Mouse (Mus musculus): ENCODE measurements around the gene Smad6. TPM values are rescaled to one million over a fixed set of nuclear protein-coding genes. Genes with fewer than 3 reads are reported as not detected.

The Smad6 gene
- total RNA-seq, 2 experiments from 2014 or later = 0.96 to 1.3 TPM

- ATAC-seq (ENCODE audit: poor library complexity, severe bottlenecking) = peak; percentile 83
Observed at GRCm38 (mm10) chr9:64022562-64023366, 905 bp upstream of the Smad6 start.

GRCm38 (mm10) chr9:64021319-64021850, 474 bp downstream of the Smad6 start:
- no peak for ATAC-seq (ENCODE audit: poor library complexity, severe bottlenecking)

GRCm38 (mm10) chr9:64020606-64021318, 1.1 kb downstream of the Smad6 start:
- ATAC-seq (ENCODE audit: poor library complexity, severe bottlenecking) = no peak

- ATAC-seq (ENCODE audit: poor library complexity, severe bottlenecking) = no peak
Observed at GRCm38 (mm10) chr9:64020171-64020605, 1.7 kb downstream of the Smad6 start.

GRCm38 (mm10) chr9:64019036-64019886, 2.6 kb downstream of the Smad6 start:
- no peak for ATAC-seq (ENCODE audit: poor library complexity, severe bottlenecking)

- ATAC-seq (ENCODE audit: poor library complexity, severe bottlenecking) = no peak
Observed at GRCm38 (mm10) chr9:64017861-64018793, 3.7 kb downstream of the Smad6 start.

- ATAC-seq (ENCODE audit: poor library complexity, severe bottlenecking) = no peak
Observed at GRCm38 (mm10) chr9:64016648-64017400, 5.0 kb downstream of the Smad6 start.

- ATAC-seq (ENCODE audit: poor library complexity, severe bottlenecking) = no peak
Observed at GRCm38 (mm10) chr9:64016092-64016491, 5.8 kb downstream of the Smad6 start.

GRCm38 (mm10) chr9:64014801-64015200, 7.1 kb downstream of the Smad6 start:
- ATAC-seq (ENCODE audit: poor library complexity, severe bottlenecking) = no peak

- ATAC-seq (ENCODE audit: poor library complexity, severe bottlenecking) = no peak
Observed at GRCm38 (mm10) chr9:64011356-64011755, 10.5 kb downstream of the Smad6 start.

- ATAC-seq (ENCODE audit: poor library complexity, severe bottlenecking) = no peak
Observed at GRCm38 (mm10) chr9:64002981-64003380, 18.9 kb downstream of the Smad6 start.

- no peak for ATAC-seq (ENCODE audit: poor library complexity, severe bottlenecking)
Observed at GRCm38 (mm10) chr9:64001081-64001480, 20.8 kb downstream of the Smad6 start.

GRCm38 (mm10) chr9:64000085-64000484, 21.8 kb downstream of the Smad6 start:
- ATAC-seq (ENCODE audit: poor library complexity, severe bottlenecking) = no peak

- no peak for ATAC-seq (ENCODE audit: poor library complexity, severe bottlenecking)
Observed at GRCm38 (mm10) chr9:63999194-63999593, 22.7 kb downstream of the Smad6 start.

GRCm38 (mm10) chr9:63998026-63998425, 23.8 kb downstream of the Smad6 start:
- no peak for ATAC-seq (ENCODE audit: poor library complexity, severe bottlenecking)

GRCm38 (mm10) chr9:63997439-63997838, 24.4 kb downstream of the Smad6 start:
- no peak for ATAC-seq (ENCODE audit: poor library complexity, severe bottlenecking)

GRCm38 (mm10) chr9:63993256-63993655, 28.6 kb downstream of the Smad6 start:
- no peak for ATAC-seq (ENCODE audit: poor library complexity, severe bottlenecking)

- no peak for ATAC-seq (ENCODE audit: poor library complexity, severe bottlenecking)
Observed at GRCm38 (mm10) chr9:63992761-63993160, 29.1 kb downstream of the Smad6 start.

GRCm38 (mm10) chr9:63991193-63991592, 30.7 kb downstream of the Smad6 start:
- no peak for ATAC-seq (ENCODE audit: poor library complexity, severe bottlenecking)

All from megakaryocyte, adult 5-6 weeks (primary cell).